Mouse (Mus musculus) G1E (cell line): ENCODE results near the gene Apol10a.
"Not testable (repeated sequence)": the region's sequence is repeated elsewhere in the genome, so short reads cannot be mapped to it uniquely, and the experiment has no call there.

Experiments used
- CTCF ChIP-seq: IDR thresholded peaks from 2 replicates; pipeline ENCODE4 v1.5.1; 2012; ENCODE audit warnings: low read depth, low read length, inconsistent platforms, mixed read lengths
- GATA1 ChIP-seq: IDR thresholded peaks from 2 replicates; pipeline ENCODE4 v1.6.1; 2012; ENCODE audit warnings: borderline replicate concordance, low read length, inconsistent platforms, mixed read lengths
- GATA2 ChIP-seq: IDR thresholded peaks from 2 replicates; pipeline ENCODE4 v1.6.1; 2012; ENCODE audit warnings: low read depth, low read length, inconsistent platforms, borderline replicate concordance
- TAL1 ChIP-seq: conservative IDR thresholded peaks from 2 replicates; pipeline ENCODE4 v1.6.1; 2012; ENCODE audit warnings: low read depth, low read length, inconsistent platforms, mixed read lengths

GRCm38 (mm10) chr15:77445668-77446067 is 31.2 kb upstream of the Apol10a start:
- not testable (repeated sequence) for TF ChIP-seq GATA1, CTCF, GATA2, TAL1
